Mouse (Mus musculus) embryonic facial prominence, embryonic 14.5 days (tissue): ENCODE measurements around the gene Slx1b. TPM values are rescaled to one million over a fixed set of nuclear protein-coding genes. Genes with fewer than 3 reads are reported as not detected.
A peak's percentile ranks its signal among the peaks of the same experiment; 100 is the strongest.

ENCODE experiments used
- ATAC-seq: fragments of 200-750 bp; cut with Nextera tagmentation; 2 replicates; pipeline ENCODE4 v1.8.0; 2017; ENCODE audit warnings: low read depth, moderate number of reproducible peaks, moderate TSS enrichment
- DNase-seq: peaks from one replicate; pipeline ENCODE4 v3.0.0-alpha.2; 2015; ENCODE audit warnings: low spot score
- H3K27ac ChIP-seq: fragments of 300-500 bp; sonication (generic); replicated peaks from 2 replicates; pipeline ENCODE4 v1.5.1; 2014; ENCODE audit warnings: low read depth, mild to moderate bottlenecking, low read length, moderate library complexity
- H3K27me3 ChIP-seq: fragments of 300-500 bp; sonication (generic); replicated peaks from 2 replicates; pipeline ENCODE4 v1.6.1; 2014; ENCODE audit warnings: low read length; ENCODE audit not compliant: control insufficient read depth, insufficient read depth
- H3K36me3 ChIP-seq: fragments of 300-500 bp; sonication (generic); 2 replicates; pipeline ENCODE4 v1.6.1; 2014; ENCODE audit warnings: low read length, mixed read lengths; ENCODE audit not compliant: control insufficient read depth, insufficient read depth
- H3K4me1 ChIP-seq: fragments of 300-500 bp; sonication (generic); 2 replicates; pipeline ENCODE4 v1.6.1; 2014; ENCODE audit warnings: antibody characterized with exemption, low read length; ENCODE audit not compliant: control insufficient read depth, insufficient read depth
- H3K4me2 ChIP-seq: fragments of 300-500 bp; sonication (generic); 2 replicates; pipeline ENCODE4 v1.6.1; 2014; ENCODE audit warnings: low read depth, mild to moderate bottlenecking, low read length, moderate library complexity, mixed read lengths
- H3K4me3 ChIP-seq: fragments of 300-500 bp; sonication (generic); 2 replicates; pipeline ENCODE4 v1.5.1; 2014; ENCODE audit warnings: low read depth, mild to moderate bottlenecking, low read length
- H3K9ac ChIP-seq: fragments of 300-500 bp; sonication (generic); 2 replicates; pipeline ENCODE4 v1.6.1; 2014; ENCODE audit warnings: low read depth, mild to moderate bottlenecking, low read length, moderate library complexity, mixed read lengths
- H3K9me3 ChIP-seq: fragments of 300-500 bp; sonication (generic); 2 replicates; pipeline ENCODE4 v1.6.1; 2016; ENCODE audit warnings: low read length; ENCODE audit not compliant: control insufficient read depth
- WGBS: fragments of 180-500 bp; shearing (Covaris S2); extraction: QIAGEN DNeasy Blood & Tissue Kit; methylation state at CpG from one replicate; pipeline ENCODE4 v1.1.7; 2014; 5-methylcytosine and 5-hydroxymethylcytosine counted together
- polyA plus RNA-seq: library from polyadenylated mRNA; unstranded; fragments of >200 nt; fragmentation: Nextera tagmentation; extraction: Ambion mirVana; gene quantifications from 2 replicates; pipeline ENCODE4 v1.2.1, GENCODE M21; 2014

Gene Slx1b
- polyA plus RNA-seq, 1 experiment from 2014 or later = 5.3 TPM

DNA sequence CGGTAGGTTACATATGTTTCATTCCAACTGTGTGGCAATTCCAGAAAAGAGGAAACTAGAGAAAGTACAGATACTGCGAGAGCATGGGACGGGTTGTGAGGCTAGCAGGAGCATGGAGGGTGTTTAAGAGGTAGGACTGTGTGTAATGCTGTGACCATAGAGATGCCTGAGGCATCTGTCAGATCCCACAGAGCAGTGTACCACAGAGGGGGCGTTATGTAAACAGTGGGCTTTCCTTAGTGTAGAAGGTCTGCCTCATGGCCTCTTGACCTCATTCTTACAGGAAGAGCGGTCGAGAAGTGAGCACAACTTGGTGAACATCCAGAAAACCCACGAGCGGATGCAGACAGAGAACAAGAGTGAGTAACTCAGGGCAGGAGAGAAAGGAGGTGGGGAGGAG is 31.9 kb downstream of the Slx1b start:
- no peak overlapping the region for H3K4me2 ChIP-seq
- H3K27me3 ChIP-seq = no peaks in the 10 kb centered on the region
- 0 out of 2 replicates have a peak overlapping the region, but pooled peaks have one; percentile 52 for H3K27ac ChIP-seq
- DNase-seq = peak; percentile 19
- H3K4me3 ChIP-seq = no peak overlapping the region
- 62% methylated on average over 8 of the region's 8 CpGs for WGBS
- no peak overlapping the region for H3K9ac ChIP-seq
- H3K9me3 ChIP-seq = no peaks in the 10 kb centered on the region
- H3K4me1 ChIP-seq = no peaks in the 10 kb centered on the region
- peaks cover 36% of the 10 kb centered on the region for H3K36me3 ChIP-seq
- 0 out of 2 replicates have a peak, but pooled peaks have one; percentile 37 for ATAC-seq

DNA sequence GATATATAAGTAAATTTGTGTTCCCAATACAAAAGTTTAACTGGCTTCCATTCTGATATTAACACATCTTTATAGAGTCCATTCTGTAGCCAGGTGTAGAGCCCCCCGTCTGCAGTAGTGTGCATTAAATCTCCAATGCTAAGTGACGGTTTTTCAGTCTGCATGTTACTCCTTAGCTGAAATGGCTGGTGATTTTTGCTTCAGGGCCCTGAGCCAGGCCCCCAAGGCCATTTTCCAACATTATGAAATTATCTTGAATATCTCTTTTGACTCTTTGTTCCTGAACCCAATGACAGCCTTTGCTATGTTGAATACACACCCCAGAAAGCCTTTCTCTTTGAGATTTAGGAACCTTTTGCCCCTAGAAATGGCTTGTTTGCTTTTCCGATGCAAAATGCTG is 35.8 kb downstream of the Slx1b start:
- Histone ChIP-seq H3K9ac (no peak overlapping the region), H3K36me3 (peaks cover 21% of the 10 kb centered on the region), H3K27me3 (no peaks in the 10 kb centered on the region), H3K4me3 (no peak overlapping the region), H3K9me3 (no peaks in the 10 kb centered on the region), H3K4me2 (no peak overlapping the region), H3K27ac (no peak overlapping the region), H3K4me1 (no peaks in the 10 kb centered on the region)
- no peak for DNase-seq
- 86% methylated on average over 3 of the region's 3 CpGs for WGBS
- ATAC-seq = no peak

DNA sequence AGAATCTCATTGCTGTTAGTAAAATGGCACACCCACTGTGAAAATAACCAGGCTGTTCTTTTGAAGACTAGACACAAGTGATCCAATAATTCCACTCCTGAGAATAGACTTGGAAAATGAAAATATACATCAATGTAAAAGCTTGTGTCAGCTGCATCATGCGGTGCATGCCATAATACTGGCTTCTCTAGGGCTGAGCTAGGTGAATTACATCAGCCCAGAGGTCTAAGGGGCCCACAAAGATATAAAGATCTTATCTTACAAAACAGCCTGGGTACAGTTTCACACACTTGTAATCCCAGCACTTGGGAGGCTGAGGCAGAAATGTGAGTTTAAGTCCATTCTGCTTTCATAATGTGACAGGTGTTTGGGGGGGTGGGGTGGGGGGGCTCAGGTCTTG is 38.1 kb downstream of the Slx1b start:
- no peak overlapping the region for H3K4me3 ChIP-seq
- H3K9ac ChIP-seq = no peak overlapping the region
- no peaks in the 10 kb centered on the region for H3K27me3 ChIP-seq
- no peak overlapping the region for H3K4me2 ChIP-seq
- 83% methylated on average over 1 of the region's 1 CpGs for WGBS
- DNase-seq = no peak
- H3K4me1 ChIP-seq = no peaks in the 10 kb centered on the region
- H3K36me3 ChIP-seq = 0 out of 2 replicates have a peak, but pooled peaks cover 10% of the 10 kb centered on the region
- no peaks in the 10 kb centered on the region for H3K9me3 ChIP-seq
- ATAC-seq = no peak
- H3K27ac ChIP-seq = no peak overlapping the region

DNA sequence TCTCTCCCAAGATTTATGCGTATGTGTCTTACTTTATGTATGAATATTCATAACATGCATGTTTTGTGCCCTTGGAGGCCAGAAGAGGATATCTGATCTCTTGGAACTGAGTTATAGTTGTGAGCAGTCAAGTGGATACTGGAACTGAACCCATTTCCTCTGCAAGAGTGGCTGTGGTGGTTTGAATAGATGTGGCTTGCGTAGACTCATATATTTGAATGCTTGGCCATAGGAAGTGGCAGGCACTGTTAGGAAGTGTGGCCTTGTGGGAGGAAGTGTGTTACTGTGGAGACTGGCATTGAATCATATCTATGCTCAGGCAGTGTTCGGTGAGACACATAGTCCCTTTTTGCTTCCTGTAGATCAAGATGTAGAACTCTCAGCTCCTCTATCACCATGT is 39.9 kb downstream of the Slx1b start:
- Histone ChIP-seq H3K4me3 (no peak overlapping the region), H3K27ac (no peak overlapping the region), H3K9me3 (no peaks in the 10 kb centered on the region), H3K36me3 (no peaks in the 10 kb centered on the region), H3K4me1 (no peaks in the 10 kb centered on the region), H3K4me2 (no peak overlapping the region), H3K9ac (no peak overlapping the region), H3K27me3 (no peaks in the 10 kb centered on the region)
- 89% methylated on average over 3 of the region's 3 CpGs for WGBS
- ATAC-seq (no peak), DNase-seq (no peak)

DNA sequence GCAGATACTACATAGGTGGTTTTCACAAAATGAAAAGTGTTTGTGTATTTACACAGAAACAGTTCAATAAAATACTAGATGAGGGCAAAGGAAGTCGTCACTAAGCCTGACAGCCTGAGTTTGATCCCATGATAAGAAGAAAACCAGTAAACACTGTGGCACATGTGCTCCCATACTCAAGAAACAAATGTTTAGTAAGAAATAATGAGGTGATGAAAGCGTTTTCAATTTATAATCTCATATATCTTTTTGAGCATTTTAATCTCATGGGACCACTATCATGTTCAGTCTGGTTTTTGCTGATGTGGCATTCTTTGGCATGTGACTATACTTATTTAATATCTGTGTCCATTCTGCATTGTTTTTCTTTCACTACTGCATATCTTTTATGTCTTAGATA is 41.6 kb downstream of the Slx1b start:
- H3K9me3 ChIP-seq = no peaks in the 10 kb centered on the region
- H3K36me3 ChIP-seq = no peaks in the 10 kb centered on the region
- H3K4me1 ChIP-seq = peaks cover 6% of the 10 kb centered on the region; the same call in 1 of the 2 replicates
- no peaks in the 10 kb centered on the region for H3K27me3 ChIP-seq
- H3K4me2 ChIP-seq = no peak overlapping the region
- WGBS = 84% methylated on average over 2 of the region's 2 CpGs
- ATAC-seq = no peak
- H3K9ac ChIP-seq = no peak overlapping the region
- no peak overlapping the region for H3K27ac ChIP-seq
- DNase-seq = no peak
- H3K4me3 ChIP-seq = no peak overlapping the region

DNA sequence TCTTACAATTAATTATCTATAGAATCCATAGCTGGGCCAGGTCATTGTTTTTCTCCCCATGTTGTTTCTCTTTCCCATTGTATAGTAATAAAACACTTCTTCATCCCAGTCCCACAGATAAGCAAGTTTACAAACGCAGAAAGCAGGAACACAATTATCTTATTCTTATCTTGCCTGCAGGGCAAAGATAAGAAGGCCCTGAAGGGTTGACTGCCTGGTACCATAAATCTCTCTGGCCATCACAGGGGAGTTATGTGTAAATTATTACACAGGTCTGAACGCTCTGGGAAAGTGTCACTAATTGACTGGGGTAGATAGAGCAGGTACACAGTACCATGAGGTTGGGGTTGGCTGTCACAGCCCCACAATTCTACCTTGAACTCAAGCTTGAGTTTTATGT is 44.7 kb downstream of the Slx1b start:
- Histone ChIP-seq H3K9me3 (no peaks in the 10 kb centered on the region), H3K9ac (no peak overlapping the region), H3K27me3 (no peaks in the 10 kb centered on the region), H3K4me1 (peaks cover 6% of the 10 kb centered on the region; the same call in 1 of the 2 replicates), H3K27ac (no peak overlapping the region), H3K4me3 (no peak overlapping the region), H3K36me3 (no peaks in the 10 kb centered on the region), H3K4me2 (no peak overlapping the region)
- no peak for ATAC-seq
- DNase-seq = no peak
- WGBS = 91% methylated on average over 2 of the region's 2 CpGs

DNA sequence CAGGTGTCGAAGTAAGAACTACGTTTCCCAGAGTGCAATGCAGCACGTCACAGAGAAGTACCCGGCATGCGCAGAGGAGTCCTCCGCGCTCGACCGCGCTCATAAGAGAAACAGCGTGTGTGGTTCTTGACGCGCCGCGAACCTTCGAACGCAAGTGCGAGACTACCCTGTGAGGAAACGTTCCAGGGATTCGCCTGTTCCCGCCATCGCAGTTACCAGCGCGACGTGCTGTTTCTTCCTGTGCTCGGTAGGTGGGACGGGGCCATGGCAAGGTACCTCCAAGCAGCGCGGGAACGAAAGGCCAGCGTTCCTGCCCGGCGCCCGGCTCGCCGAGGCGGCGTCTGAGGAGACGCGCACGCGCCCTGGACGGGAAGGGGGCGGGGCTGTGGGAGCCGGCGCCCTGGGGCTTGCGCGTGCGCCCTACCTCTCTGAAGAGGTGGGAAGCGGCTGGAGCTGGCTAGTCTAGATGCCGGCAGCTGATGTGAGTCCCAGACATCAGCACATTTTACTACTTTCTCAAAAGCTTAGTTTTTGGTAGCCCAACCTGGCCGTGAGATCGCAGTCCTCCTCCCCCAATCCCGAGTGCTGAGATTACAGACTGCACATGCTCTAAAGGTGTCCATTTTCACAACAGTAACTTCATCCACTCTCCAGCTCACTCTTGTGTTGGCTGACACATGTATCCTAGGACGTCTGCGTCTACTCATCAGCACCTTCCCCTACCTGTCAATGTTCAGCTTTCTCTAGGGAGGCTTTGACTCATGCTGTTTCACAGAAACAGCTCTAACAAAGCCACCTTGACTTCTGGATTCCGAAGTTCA is 46.1 kb downstream of the Slx1b start, which contains the start of gene Sgf29:
Gene Sgf29, plus strand, starts transcription at position 79 of the 821 bp plus-strand sequence.
- H3K4me1 ChIP-seq = peaks cover 6% of the 10 kb centered on the region; the same call in 1 of the 2 replicates
- H3K27ac ChIP-seq = peak within 1 kb of the TSS; percentile 84
- H3K9ac ChIP-seq = peak within 1 kb of the TSS; percentile 62
- WGBS = 1% methylated on average over 53 of the region's 57 CpGs
- H3K36me3 ChIP-seq = no peaks in the 10 kb centered on the region
- peak; percentile 99 for ATAC-seq
- H3K27me3 ChIP-seq = no peaks in the 10 kb centered on the region
- peak within 1 kb of the TSS; percentile 62 for H3K4me2 ChIP-seq
- H3K4me3 ChIP-seq = peak within 1 kb of the TSS; percentile 48
- H3K9me3 ChIP-seq = no peaks in the 10 kb centered on the region
- peak; percentile 97 for DNase-seq

DNA sequence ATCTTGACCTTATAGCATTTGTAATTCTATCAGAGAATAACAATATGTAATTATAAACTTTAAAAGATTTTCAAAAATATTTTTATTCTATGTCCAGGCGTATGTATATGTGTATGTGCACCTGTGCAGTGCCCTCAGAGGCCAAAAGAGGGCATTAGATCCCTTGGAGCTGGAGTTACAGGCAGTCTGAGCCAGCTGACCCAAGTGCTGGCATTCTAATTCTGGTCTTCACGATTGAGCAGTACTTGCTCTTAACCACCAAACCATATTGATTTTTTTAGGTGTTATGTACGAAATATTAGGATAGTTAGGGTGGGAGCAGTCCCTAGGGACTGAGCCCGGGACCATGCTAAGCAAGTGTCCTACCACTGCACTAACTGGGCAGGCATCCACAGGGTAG is 47.1 kb downstream of the Slx1b start:
- H3K4me2 ChIP-seq = peak overlapping the region; percentile 62; the same call in 1 of the 2 replicates
- 78% methylated on average over 4 of the region's 4 CpGs for WGBS
- H3K27ac ChIP-seq = no peak overlapping the region
- H3K9me3 ChIP-seq = no peaks in the 10 kb centered on the region
- no peaks in the 10 kb centered on the region for H3K27me3 ChIP-seq
- H3K36me3 ChIP-seq = no peaks in the 10 kb centered on the region
- ATAC-seq = no peak
- H3K4me1 ChIP-seq = peaks cover 6% of the 10 kb centered on the region; the same call in 1 of the 2 replicates
- peak overlapping the region; percentile 48 for H3K4me3 ChIP-seq
- no peak overlapping the region for H3K9ac ChIP-seq
- DNase-seq = no peak

DNA sequence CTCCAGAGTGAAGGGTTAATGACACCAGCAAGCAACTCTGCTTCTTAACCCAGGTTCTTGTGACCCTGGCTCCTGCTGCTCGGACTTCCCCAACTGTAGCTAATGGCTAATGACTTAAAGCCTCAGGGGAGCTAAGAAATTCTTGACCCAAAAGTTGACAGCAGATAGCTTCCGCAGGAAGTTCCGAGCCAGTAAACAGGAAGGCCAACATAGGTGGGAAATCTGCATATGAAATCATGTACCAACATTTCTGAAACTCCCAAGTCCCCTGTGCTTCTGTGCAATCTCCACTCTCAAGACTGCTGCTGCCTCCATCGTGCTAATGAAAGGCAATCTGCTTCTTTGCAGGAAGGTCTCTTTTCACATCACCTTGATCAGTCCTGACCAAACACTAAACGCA is 49.9 kb downstream of the Slx1b start:
- WGBS = 39% methylated on average over 5 of the region's 5 CpGs
- peaks cover 6% of the 10 kb centered on the region; the same call in 1 of the 2 replicates for H3K4me1 ChIP-seq

More for the DNA sequence above, 49.9 kb downstream of the Slx1b start:
- ATAC-seq (no peak), DNase-seq (no peak)
- H3K4me3 ChIP-seq = no peak overlapping the region
- H3K9ac ChIP-seq = no peak overlapping the region
- no peaks in the 10 kb centered on the region for H3K36me3 ChIP-seq
- no peak overlapping the region for H3K4me2 ChIP-seq
- H3K9me3 ChIP-seq = no peaks in the 10 kb centered on the region
- no peak overlapping the region for H3K27ac ChIP-seq
- no peaks in the 10 kb centered on the region for H3K27me3 ChIP-seq
